Mouse (Mus musculus) myocyte (in vitro differentiated cells): ENCODE data around the gene Ubac2.

Experiments used
- MAX ChIP-seq: IDR thresholded peaks from one replicate; pipeline ENCODE4 v1.6.1; 2011; ENCODE audit warnings: low read depth, mild to moderate bottlenecking, control low read depth
- MYOD1 ChIP-seq, 3 experiments: IDR thresholded peaks; one replicate each; pipeline ENCODE4 v1.6.1; 2011; ENCODE audit warnings: control low read depth in 2 of 3, low read depth in 2 of 3, mild to moderate bottlenecking in 2 of 3, moderate library complexity in 1 of 3; ENCODE audit not compliant: insufficient read length in 2 of 3, control insufficient read depth in 1 of 3
- MYOG ChIP-seq, 3 experiments: IDR thresholded peaks; one replicate each; pipeline ENCODE4 v1.6.1; 2011; ENCODE audit warnings: control low read depth in 2 of 3, low read depth in 2 of 3, mild to moderate bottlenecking in 2 of 3; ENCODE audit not compliant: insufficient read length in 2 of 3, control insufficient read depth in 1 of 3, insufficient read depth in 1 of 3
- POLR2A ChIP-seq: IDR thresholded peaks from one replicate; pipeline ENCODE4 v1.6.1; 2011; ENCODE audit warnings: low read depth, mild to moderate bottlenecking, control low read depth, moderate library complexity; ENCODE audit not compliant: insufficient read length
- TCF12 ChIP-seq: IDR thresholded peaks from one replicate; pipeline ENCODE4 v1.6.1; 2011; ENCODE audit warnings: mild to moderate bottlenecking, control low read depth; ENCODE audit not compliant: poor library complexity, insufficient read depth, severe bottlenecking
- USF1 ChIP-seq: IDR thresholded peaks from one replicate; pipeline ENCODE4 v1.6.1; 2011; ENCODE audit warnings: low read depth, mild to moderate bottlenecking, control low read depth, moderate library complexity

DNA sequence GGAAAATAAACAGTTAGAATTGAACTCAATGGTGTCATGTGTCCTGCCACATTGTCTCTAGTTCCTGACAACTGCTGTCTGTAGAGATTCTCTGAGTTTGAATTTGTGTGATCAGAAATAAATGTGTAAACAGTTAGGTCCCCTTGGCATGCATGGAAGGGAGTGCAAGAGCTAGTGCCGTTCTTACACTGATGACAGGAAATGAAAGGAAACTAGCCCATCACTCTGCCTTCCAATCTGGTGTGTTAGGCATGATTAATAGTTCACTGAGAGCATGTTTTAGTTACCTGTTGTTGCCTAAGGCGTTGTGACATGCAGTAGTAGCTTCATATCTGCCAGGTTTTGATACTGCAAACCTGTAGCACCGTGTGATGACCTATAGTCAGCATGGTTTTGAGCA, 69.5 kb downstream of the Ubac2 start:
- TF ChIP-seq POLR2A (no peak), MYOG (IDR thresholded peaks at IDR 0.05; ENCODE audit: control insufficient read depth in 1 of 3, insufficient read depth in 1 of 3, insufficient read length in 2 of 3, low read depth in 2 of 3) (no peak), MYOD1 (IDR thresholded peaks at IDR 0.05; ENCODE audit: control insufficient read depth in 1 of 3, insufficient read length in 2 of 3, low read depth in 2 of 3) (no peak), MAX (no peak), TCF12 (no peak), USF1 (no peak)
